Mouse (Mus musculus): Measurements from ENCODE around the gene Tenm3.

Tenm3 gene

DNA sequence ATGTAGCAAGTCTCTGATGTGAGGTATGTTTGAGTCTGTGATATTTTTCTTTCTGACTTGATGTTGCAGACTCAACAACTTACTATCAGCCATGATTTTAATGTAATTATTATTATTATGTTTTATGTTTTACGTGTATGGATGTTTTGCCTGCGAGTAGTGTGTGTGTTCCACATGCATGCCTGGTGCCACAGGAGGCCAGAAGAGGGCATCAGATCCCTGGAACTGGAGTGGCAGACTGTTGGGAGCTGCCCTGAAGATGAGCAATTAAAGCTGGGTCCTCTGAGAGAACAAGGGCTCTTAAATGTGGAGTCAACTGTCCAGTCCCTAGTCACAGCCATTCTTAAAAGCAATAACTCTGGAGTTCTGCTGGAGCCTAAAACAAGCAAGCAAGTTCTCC lies 564.4 kb downstream of the Tenm3 start:
- in situ Hi-C loops (cut with MboI), result no loop called here

DNA sequence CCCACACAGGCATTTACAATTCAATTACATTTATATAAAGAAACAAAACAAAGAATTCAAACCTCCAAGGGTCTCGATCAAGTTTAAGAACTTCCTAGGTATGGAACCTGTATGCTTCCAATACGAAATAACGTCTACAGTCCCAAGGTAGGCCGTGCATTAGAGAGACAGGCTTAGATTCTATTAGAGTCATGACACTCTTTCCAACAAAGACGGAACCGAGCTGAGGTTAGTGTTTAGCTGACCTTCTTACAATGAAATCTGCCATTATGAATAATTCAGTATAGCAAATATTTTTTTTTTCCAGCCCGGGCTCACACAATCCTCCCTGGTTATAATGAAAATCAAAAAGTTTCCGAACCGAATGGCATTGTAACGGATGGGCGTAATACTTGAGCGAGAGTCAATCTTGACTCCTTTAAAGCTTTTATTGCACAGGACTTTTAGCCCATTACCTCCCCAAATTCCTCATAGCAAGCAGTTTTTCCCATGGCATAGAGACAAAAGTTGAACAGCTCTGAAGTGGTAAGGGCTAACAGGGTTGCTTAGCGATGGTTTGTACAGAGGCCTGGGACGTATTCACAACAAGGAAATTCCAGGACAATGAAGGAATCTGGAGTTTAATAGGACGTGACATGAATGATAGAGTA lies 565.6 kb downstream of the Tenm3 start:
- in situ Hi-C loops (cut with MboI), result no loop called here

DNA sequence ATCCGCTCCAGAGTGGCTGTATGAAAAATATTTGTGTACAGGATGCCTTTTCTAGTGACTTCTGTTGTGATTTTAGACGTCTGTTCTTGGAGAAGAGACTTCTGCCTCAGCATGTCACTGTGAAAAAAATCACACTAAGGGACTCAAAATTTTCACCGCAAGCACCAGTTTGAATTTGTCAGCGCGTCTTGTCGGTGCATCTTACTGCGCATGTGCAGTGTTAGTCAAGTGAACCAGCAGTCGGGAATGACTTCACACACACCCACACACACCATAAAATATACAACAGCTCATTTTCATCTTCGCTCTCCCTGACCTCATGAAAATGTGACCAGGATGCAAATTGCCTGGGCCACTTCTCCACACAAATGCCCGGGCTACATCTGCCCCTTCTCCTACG lies 568.7 kb downstream of the Tenm3 start:
- in situ Hi-C loops (cut with MboI), result no loop called here

DNA sequence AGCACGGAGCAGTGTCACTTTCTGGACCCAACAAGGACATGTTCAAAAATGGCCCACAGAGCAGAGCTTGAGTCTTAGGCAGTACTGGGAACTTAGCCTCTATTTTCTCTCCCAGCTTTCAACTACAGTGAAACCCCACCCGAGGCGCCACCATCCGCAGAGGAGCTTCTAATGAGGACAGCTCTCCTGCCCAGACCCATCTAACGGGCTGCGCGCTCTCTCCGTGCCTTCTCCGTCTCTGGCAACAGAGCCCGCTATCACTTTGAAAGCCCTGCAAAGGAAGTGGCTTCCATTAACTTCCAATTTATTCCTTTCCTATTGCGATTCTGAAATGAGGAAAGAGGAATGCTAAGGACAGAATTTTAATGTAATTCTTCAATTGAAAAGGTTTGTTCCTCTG lies 569.2 kb downstream of the Tenm3 start:
- in situ Hi-C loops (cut with MboI), result no loop called here

DNA sequence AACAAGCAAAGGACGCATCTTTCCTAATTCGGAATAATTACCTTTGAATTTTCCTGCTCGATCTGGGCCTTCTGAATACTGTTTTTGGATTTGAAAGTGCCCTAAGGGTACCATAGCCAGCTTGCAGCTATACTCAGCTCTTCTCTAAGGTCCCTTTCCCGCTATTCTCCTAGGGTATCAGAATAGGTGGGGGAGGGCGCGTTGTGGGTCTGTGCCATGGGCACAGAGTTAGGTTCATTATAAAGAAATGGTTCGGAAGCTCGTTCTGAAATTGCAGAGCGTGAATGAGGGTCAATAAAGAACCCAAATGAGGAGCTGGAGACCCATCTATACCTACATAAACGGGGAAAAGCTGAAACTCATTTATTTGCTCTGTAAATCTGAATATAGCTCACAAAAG lies 575.1 kb downstream of the Tenm3 start:
- in situ Hi-C loops (cut with MboI), result no loop called here

DNA sequence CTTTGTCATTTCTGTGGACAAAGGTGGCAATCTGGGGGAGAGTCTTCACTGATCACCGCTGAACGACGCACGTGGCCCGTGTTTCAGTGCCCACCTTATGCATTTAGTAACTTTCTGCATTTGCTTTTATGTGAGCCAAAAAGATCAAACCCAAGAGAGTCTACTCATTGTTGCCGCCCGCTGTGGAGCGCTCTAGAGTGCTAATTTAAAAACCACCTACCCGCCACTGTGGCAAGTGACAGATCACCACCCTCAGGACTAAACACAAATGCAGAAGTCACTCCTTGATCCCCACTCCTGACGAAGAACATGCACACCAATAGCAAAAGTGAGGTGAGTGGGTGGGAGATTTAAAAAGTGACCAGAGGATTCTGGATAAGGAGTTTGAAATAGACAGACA lies 583.5 kb downstream of the Tenm3 start:
- in situ Hi-C loops (cut with MboI), result no loop called here

DNA sequence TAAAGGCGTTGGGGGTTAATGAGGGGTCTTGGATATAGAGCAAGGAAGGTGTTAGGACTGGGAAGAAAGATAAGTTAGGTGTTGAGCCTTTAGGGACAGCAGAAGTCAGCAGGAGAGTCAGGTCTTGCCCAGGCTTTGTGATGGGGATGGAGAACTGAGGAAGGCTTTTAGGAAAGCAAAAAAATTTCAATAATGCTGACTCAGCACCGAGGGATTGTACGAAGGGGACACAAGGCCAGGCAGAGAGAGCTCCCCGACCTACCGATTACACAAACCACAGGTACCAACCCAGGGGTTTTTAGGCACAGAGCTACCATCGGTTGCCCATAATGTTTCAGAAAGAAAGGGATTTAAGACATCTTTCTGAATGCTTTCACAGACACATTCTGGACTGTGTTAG lies 583.9 kb downstream of the Tenm3 start:
- in situ Hi-C loops (cut with MboI), result no loop called here

- in situ Hi-C loops (cut with MboI), result no loop called here
Observed at GRCm38 (mm10) chr8:48243876-48244275, 599.9 kb downstream of the Tenm3 start.

DNA sequence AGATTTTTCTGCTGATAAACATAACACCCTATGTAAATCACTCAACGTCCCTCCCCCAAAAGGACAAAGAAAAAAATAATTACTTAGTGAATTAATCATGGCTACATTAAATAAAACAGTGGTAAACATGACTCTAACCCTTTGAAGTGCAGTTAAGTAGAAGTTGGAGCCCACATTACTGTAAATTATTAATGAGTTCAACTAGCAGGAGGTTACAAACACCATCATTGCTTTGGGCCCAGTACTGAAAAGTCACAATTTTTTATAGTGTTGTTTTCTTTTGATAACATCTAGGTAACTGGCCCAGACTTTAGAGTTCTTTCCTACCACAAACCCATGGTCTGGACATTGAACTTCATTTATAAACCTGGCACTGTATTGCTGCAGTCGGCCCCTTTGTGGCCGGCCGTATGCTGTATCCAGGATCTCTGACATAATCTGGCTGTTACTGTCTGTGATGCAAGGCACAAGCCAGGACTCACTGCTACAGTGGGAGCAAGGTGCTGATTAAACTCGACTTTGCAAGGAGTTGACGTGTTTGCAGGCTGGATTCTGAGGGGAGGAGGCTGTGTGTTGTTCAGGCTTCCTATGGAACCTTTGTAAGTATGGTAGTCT lies 602.7 kb downstream of the Tenm3 start:
- in situ Hi-C loops (cut with MboI), result no loop called here

- in situ Hi-C loops (cut with MboI), result no loop called here
Observed at GRCm38 (mm10) chr8:48236968-48237367, 606.8 kb downstream of the Tenm3 start.

DNA sequence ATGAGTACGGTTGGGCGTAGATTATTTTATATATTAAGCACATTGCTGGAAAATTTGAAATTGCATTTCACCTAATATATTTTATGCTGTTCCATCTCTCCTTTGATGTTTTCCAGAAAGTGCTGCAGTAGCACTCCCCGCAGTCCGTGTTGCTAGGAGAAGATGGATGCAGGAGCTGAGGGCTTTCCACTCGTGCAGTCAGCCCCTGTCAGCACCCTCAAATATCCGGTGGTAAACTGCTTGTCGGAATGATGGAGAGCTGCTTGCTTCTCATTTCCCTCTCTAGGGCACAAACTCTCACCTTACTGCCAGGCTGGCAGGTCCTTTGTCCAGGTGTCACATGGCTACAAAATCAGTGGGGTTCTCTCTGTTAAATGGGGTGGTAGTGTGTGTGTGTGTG lies 610.8 kb downstream of the Tenm3 start:
- in situ Hi-C loops (cut with MboI), result no loop called here

DNA sequence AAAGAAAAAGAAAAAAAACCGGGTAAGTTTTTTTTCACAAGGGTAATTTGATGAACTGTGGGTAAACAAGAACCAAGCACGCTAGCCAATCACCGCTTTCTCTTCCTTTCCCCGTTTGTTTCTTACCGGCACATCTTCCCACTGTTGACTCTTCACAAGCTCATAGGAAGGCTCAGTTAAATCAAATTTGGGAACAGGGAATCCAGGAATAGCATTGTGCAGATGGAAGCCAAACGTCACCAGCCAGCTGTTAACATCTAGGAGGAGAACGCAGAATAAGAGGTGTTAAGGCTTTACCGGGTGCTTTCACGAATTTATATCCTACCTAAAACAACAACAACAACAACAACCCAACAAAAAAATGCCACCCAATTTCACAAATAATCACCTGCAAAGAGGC lies 611.9 kb downstream of the Tenm3 start:
- in situ Hi-C loops (cut with MboI), result no loop called here

DNA sequence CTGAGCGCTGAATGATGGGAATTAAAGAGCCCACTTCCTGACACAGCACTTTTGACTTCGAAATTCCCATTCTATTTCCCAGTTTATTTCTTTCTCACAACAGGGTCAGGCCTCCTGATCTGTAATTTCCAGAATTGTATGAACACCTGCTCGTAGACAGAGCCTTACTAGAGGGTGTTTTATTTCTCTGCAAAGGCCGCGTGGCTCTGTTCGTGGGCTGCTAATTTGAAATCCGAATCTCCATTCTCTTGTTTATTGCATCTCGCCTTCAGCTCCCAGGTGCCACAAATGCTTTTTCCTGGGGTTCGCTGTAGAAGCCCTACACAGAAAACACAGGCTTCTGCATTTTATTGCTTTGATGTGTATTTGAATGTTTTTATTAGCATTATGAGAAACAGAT lies 612.4 kb downstream of the Tenm3 start:
- in situ Hi-C loops (cut with MboI), result no loop called here

- in situ Hi-C loops (cut with MboI), result no loop called here
Observed at GRCm38 (mm10) chr8:48228676-48229075, 615.1 kb downstream of the Tenm3 start.

DNA sequence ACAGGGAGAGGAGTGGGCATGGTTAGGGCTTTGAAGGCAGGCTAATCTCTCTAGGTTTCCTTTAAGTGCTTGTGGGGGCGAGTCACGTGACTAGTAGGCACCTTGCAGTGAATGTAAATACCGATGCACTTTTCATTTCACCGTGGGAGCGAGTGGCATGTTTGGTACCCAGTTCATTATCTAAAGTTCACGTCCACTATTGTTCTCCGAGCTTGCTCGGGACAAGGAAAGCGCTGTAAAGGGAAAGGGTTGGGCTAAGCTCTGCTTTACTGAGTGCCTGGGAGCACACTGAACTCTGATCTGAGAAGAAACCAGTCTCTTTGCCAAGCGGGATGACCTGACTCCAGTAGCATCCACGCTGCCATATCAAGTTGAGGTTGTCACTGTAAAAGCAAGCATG lies 619.0 kb downstream of the Tenm3 start:
- in situ Hi-C loops (cut with MboI), result no loop called here

GRCm38 (mm10) chr8:48222429-48222769 lies 621.4 kb downstream of the Tenm3 start:
- in situ Hi-C loops (cut with MboI), result no loop called here

GRCm38 (mm10) chr8:48221724-48222428 lies 621.9 kb downstream of the Tenm3 start:
- in situ Hi-C loops (cut with MboI), result no loop called here

- in situ Hi-C loops (cut with MboI), result no loop called here
Observed at GRCm38 (mm10) chr8:48221304-48221703, 622.4 kb downstream of the Tenm3 start.

DNA sequence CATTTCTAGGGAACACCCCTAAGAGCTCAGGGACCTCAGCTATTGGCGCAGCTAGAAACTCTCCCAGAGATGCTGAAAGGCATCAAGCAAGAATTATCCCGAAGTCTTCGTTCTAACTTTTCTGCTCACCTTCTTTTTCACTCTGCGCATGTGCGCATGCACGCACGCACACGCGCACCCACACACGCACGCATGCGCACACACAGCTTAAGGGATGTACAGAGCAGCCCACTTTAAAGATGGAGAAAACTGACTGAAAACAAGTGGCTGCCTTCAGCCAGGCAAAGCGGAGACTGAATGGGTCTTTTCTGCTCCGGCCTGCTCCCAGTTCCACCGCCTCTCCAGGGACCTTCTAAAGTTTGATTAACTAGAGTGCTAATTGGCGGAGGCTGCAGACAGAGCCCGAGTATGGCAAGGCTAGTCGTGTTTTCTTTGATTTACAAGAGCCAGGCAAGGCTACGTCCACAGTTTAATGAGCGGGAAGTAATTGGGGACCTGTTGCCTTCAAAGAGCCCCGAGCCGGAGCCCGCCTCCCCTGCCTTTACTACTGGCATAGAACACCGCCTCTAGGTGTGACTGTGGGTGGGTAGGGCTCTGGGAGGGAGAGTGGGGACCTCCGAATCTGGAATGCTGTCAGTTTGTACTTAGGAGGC lies 623.1 kb downstream of the Tenm3 start:
- in situ Hi-C loops (cut with MboI), result no loop called here

DNA sequence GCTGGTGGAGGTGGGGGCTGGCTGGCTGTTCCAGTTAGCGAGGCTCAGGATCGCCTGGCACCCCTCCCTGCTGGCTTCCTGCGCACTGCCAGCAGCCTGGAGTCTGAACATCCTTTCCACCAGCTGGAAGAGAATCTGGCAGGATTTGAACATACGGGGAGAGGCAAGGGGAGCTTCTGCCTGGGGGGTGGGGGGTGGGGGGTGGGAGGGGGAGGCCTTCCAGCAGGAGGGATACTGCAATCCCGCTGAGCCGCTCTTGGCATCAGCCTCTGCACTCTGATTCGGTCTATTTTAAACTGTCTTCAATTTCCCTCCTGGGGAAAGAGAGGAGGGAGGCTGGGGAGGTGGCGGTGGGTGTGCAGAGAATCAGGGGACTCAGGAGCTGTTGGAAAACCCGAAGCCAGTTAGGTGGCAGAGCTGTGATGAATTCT lies 628.7 kb downstream of the Tenm3 start:
- in situ Hi-C loops (cut with MboI), result no loop called here

- in situ Hi-C loops (cut with MboI), result no loop called here
Observed at GRCm38 (mm10) chr8:48214386-48214785, 629.4 kb downstream of the Tenm3 start.

DNA sequence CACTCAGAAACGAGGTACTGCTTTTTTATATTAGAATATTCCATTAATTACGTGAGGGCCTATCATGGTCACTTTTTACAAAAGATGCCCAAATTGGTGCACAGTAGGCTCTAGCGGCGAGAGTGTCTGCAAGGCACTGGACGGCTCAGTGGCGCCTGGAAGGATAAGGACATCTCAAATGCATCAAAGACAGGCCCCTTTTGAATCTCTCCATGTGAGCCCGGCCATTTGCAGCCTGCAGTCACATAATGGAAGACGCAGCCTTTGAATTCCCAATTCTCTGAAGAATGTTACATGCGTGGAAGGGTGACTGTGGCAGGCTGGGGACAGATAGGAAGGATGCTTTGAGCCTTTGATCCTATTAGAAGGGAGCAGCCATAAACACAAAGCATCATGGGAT lies 631.8 kb downstream of the Tenm3 start:
- in situ Hi-C loops (cut with MboI), result no loop called here

DNA sequence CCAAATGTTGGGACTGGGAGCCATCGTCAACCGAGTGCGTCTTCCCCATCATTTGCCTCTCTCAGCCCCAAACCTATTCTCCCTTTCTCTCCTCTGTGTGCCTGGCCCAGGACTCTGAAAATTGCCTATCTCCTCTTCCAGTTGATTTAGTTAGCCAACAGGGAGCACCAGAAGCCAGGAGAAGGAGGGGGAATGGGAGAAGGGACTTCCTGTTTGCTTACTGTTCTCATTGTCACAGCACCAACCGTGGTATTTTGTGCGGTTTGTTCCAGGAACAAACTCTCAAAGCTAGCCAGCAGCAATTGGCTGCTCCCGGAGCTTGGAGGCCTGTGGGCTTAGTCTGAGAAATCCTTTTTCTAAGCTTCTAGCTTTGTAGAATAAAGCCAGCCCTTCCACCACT lies 636.2 kb downstream of the Tenm3 start:
- in situ Hi-C loops (cut with MboI), result no loop called here
